Mouse (Mus musculus) cortical plate, adult 2 months (tissue): ENCODE data around the gene Rps26.

Source experiments
- CTCF ChIP-seq: fragments of 200-500 bp; IDR thresholded peaks from 2 replicates; pipeline ENCODE4 v1.5.1; 2011; ENCODE audit warnings: mild to moderate bottlenecking, control low read depth, low read length; ENCODE audit not compliant: insufficient read depth; ENCODE audit errors: extremely low read depth
- POLR2A ChIP-seq: fragments of 200-500 bp; IDR thresholded peaks from 2 replicates; pipeline ENCODE4 v1.6.1; 2011; ENCODE audit warnings: mild to moderate bottlenecking, low read length, control low read depth; ENCODE audit not compliant: insufficient read depth; ENCODE audit errors: extremely low read depth

GRCm38 (mm10) chr10:128657844-128658243 is 31.3 kb upstream of the Rps26 start:
- TF ChIP-seq POLR2A (no peak), CTCF (no peak)
